Mouse (Mus musculus) liver, embryonic 15.5 days (tissue): ENCODE data around the gene Ndufa4. TPM values are rescaled to one million over a fixed set of nuclear protein-coding genes. Genes with fewer than 3 reads are reported as not detected.

ENCODE experiments used
- ATAC-seq: fragments of 200-750 bp; cut with Nextera tagmentation; 2 replicates; pipeline ENCODE4 v1.8.0; 2017; ENCODE audit warnings: moderate number of reproducible peaks, mild to moderate bottlenecking, moderate library complexity; ENCODE audit not compliant: insufficient read depth
- H3K27ac ChIP-seq: fragments of 300-500 bp; sonication (generic); replicated peaks from 2 replicates; pipeline ENCODE4 v1.5.1; 2015; ENCODE audit warnings: mild to moderate bottlenecking, inconsistent platforms
- H3K27me3 ChIP-seq: fragments of 300-500 bp; sonication (generic); 2 replicates; pipeline ENCODE4 v1.6.1; 2015; ENCODE audit warnings: mild to moderate bottlenecking, inconsistent platforms
- H3K36me3 ChIP-seq: fragments of 300-500 bp; sonication (generic); replicated peaks from 2 replicates; pipeline ENCODE4 v1.6.1; 2015; ENCODE audit warnings: moderate library complexity, mild to moderate bottlenecking, inconsistent platforms
- H3K4me1 ChIP-seq: fragments of 300-500 bp; sonication (generic); replicated peaks from 2 replicates; pipeline ENCODE4 v1.6.1; 2015; ENCODE audit warnings: inconsistent platforms
- H3K4me2 ChIP-seq: fragments of 300-500 bp; sonication (generic); 2 replicates; pipeline ENCODE4 v1.6.1; 2015; ENCODE audit warnings: moderate library complexity, mild to moderate bottlenecking, inconsistent platforms
- H3K4me3 ChIP-seq: fragments of 300-500 bp; sonication (generic); replicated peaks from 2 replicates; pipeline ENCODE4 v1.5.1; 2015; ENCODE audit warnings: mild to moderate bottlenecking, inconsistent platforms
- H3K9ac ChIP-seq: fragments of 300-500 bp; sonication (generic); 2 replicates; pipeline ENCODE4 v1.6.1; 2015; ENCODE audit warnings: moderate library complexity, mild to moderate bottlenecking, inconsistent platforms
- H3K9me3 ChIP-seq: fragments of 300-500 bp; sonication (generic); replicated peaks from 2 replicates; pipeline ENCODE4 v1.6.1; 2016; ENCODE audit warnings: inconsistent platforms
- WGBS: fragments of 180-500 bp; shearing (Covaris S2); methylation state at CpG from one replicate; pipeline ENCODE4 v1.1.7; 2015; ENCODE audit warnings: mixed read lengths; ENCODE audit not compliant: insufficient replicate concordance; 5-methylcytosine and 5-hydroxymethylcytosine counted together
- polyA plus RNA-seq: library from polyadenylated mRNA; unstranded; fragments of >200 nt; fragmentation: Nextera tagmentation; extraction: Ambion mirVana; gene quantifications from 2 replicates; pipeline ENCODE4 v1.2.1, GENCODE M21; 2015

Gene Ndufa4
- polyA plus RNA-seq: 466 and 509 TPM in 2 replicates

GRCm38 (mm10) chr6:11907269-11908032, at the start of gene Ndufa4, which contains the start of gene Phf14:
TSS of gene Ndufa4 (minus strand) at chr6:11907497.
TSS of gene Phf14 (plus strand) at chr6:11907809.
- Histone ChIP-seq H3K27ac (peak within 1 kb of the TSS; percentile 86), H3K4me2 (peak within 1 kb of the TSS; percentile 76), H3K9ac (peak within 1 kb of the TSS; percentile 82), H3K9me3 (no peaks in the 10 kb centered on the region), H3K36me3 (peaks cover 18% of the 10 kb centered on the region), H3K4me1 (peaks cover 29% of the 10 kb centered on the region), H3K27me3 (no peaks in the 10 kb centered on the region), H3K4me3 (peak within 1 kb of the TSS; percentile 78)
- WGBS: under 1% methylated on average over 59 of the region's 59 CpGs
- peak; percentile 99 for ATAC-seq

GRCm38 (mm10) chr6:11948100-11948499, 40.8 kb upstream of the Ndufa4 start:
- ATAC-seq: peak; percentile 80
- peaks cover 19% of the 10 kb centered on the region for H3K36me3 ChIP-seq
- no peak overlapping the region for H3K9ac ChIP-seq
- WGBS: 17% methylated on average over 1 of the region's 1 CpGs
- H3K4me1 ChIP-seq: peaks cover 27% of the 10 kb centered on the region
- peak overlapping the region; percentile 51; the same call in 1 of the 2 replicates for H3K27ac ChIP-seq
- H3K9me3 ChIP-seq: no peaks in the 10 kb centered on the region
- H3K4me3 ChIP-seq: no peak overlapping the region
- no peak overlapping the region for H3K4me2 ChIP-seq
- no peaks in the 10 kb centered on the region for H3K27me3 ChIP-seq

- Histone ChIP-seq H3K27me3 (no peaks in the 10 kb centered on the region), H3K4me3 (no peak overlapping the region), H3K4me1 (peaks cover 26% of the 10 kb centered on the region), H3K9me3 (no peaks in the 10 kb centered on the region), H3K9ac (no peak overlapping the region), H3K4me2 (no peak overlapping the region), H3K27ac (no peak overlapping the region), H3K36me3 (peaks cover 25% of the 10 kb centered on the region)
- WGBS: 83% methylated on average over 4 of the region's 4 CpGs
- ATAC-seq: no peak
These were observed 34.8 kb upstream of the Ndufa4 start for GRCm38 (mm10) chr6:11942089-11942488.

GRCm38 (mm10) chr6:11940895-11941294, 33.6 kb upstream of the Ndufa4 start:
- Histone ChIP-seq H3K27ac (no peak overlapping the region; the same call in 1 of the 2 replicates), H3K9me3 (no peaks in the 10 kb centered on the region), H3K4me1 (peaks cover 22% of the 10 kb centered on the region), H3K27me3 (no peaks in the 10 kb centered on the region), H3K4me2 (no peak overlapping the region; the same call in 1 of the 2 replicates), H3K36me3 (peaks cover 25% of the 10 kb centered on the region), H3K9ac (no peak overlapping the region), H3K4me3 (no peak overlapping the region)
- ATAC-seq: peak; percentile 75

GRCm38 (mm10) chr6:11933403-11933802, 26.1 kb upstream of the Ndufa4 start:
- H3K4me1 ChIP-seq: 0 out of 2 replicates have a peak, but pooled peaks cover 2% of the 10 kb centered on the region
- no peak overlapping the region for H3K4me2 ChIP-seq
- WGBS: 76% methylated on average over 7 of the region's 7 CpGs
- H3K36me3 ChIP-seq: peaks cover 5% of the 10 kb centered on the region; the same call in 1 of the 2 replicates
- no peaks in the 10 kb centered on the region for H3K27me3 ChIP-seq
- H3K9me3 ChIP-seq: no peaks in the 10 kb centered on the region
- H3K27ac ChIP-seq: no peak overlapping the region
- no peak overlapping the region for H3K4me3 ChIP-seq
- no peak for ATAC-seq
- H3K9ac ChIP-seq: no peak overlapping the region

GRCm38 (mm10) chr6:11927485-11927884, 20.2 kb upstream of the Ndufa4 start:
- Histone ChIP-seq H3K4me1 (peaks cover 25% of the 10 kb centered on the region), H3K36me3 (no peaks in the 10 kb centered on the region), H3K4me2 (peak overlapping the region; percentile 91), H3K9me3 (no peaks in the 10 kb centered on the region), H3K9ac (no peak overlapping the region), H3K27me3 (no peaks in the 10 kb centered on the region), H3K27ac (no peak overlapping the region), H3K4me3 (0 out of 2 replicates have a peak overlapping the region, but pooled peaks have one; percentile 91)
- ATAC-seq: no peak
- 36% methylated on average over 6 of the region's 6 CpGs for WGBS

GRCm38 (mm10) chr6:11926082-11926595, 18.8 kb upstream of the Ndufa4 start:
- Histone ChIP-seq H3K36me3 (no peaks in the 10 kb centered on the region), H3K4me3 (peak overlapping the region; percentile 91), H3K27ac (peak overlapping the region; percentile 88), H3K4me1 (peaks cover 25% of the 10 kb centered on the region), H3K27me3 (no peaks in the 10 kb centered on the region), H3K4me2 (peak overlapping the region; percentile 91), H3K9ac (peak overlapping the region; percentile 96), H3K9me3 (no peaks in the 10 kb centered on the region)
- WGBS: under 1% methylated on average over 37 of the region's 40 CpGs
- peak; percentile 72 for ATAC-seq

GRCm38 (mm10) chr6:11925496-11926041, 18.3 kb upstream of the Ndufa4 start:
- Histone ChIP-seq H3K36me3 (no peaks in the 10 kb centered on the region), H3K4me1 (peaks cover 25% of the 10 kb centered on the region), H3K4me3 (peak overlapping the region; percentile 91), H3K4me2 (peak overlapping the region; percentile 91), H3K27ac (peak overlapping the region; percentile 88), H3K27me3 (no peaks in the 10 kb centered on the region), H3K9ac (peak overlapping the region; percentile 96), H3K9me3 (no peaks in the 10 kb centered on the region)
- WGBS: under 1% methylated on average over 20 of the region's 20 CpGs
- peak; percentile 94 for ATAC-seq

- no peak for ATAC-seq
These were observed 873 bp upstream of the Ndufa4 start for GRCm38 (mm10) chr6:11908170-11908569.

GRCm38 (mm10) chr6:11906890-11907268, 418 bp downstream of the Ndufa4 start:
- peaks cover 23% of the 10 kb centered on the region for H3K36me3 ChIP-seq
- 0% methylated on average over 5 of the region's 5 CpGs for WGBS
- H3K4me1 ChIP-seq: peaks cover 29% of the 10 kb centered on the region
- peak overlapping the region; percentile 86 for H3K27ac ChIP-seq
- H3K4me3 ChIP-seq: peak overlapping the region; percentile 78
- no peaks in the 10 kb centered on the region for H3K9me3 ChIP-seq
- ATAC-seq: peak; percentile 10
- no peaks in the 10 kb centered on the region for H3K27me3 ChIP-seq
- peak overlapping the region; percentile 82 for H3K9ac ChIP-seq
- H3K4me2 ChIP-seq: peak overlapping the region; percentile 76

More at GRCm38 (mm10) chr6:11908170-11908569, 873 bp upstream of the Ndufa4 start:
- Histone ChIP-seq H3K9ac (peak overlapping the region; percentile 62), H3K9me3 (no peaks in the 10 kb centered on the region), H3K36me3 (peaks cover 15% of the 10 kb centered on the region; the same call in 1 of the 2 replicates), H3K4me2 (peak overlapping the region; percentile 76), H3K27me3 (no peaks in the 10 kb centered on the region), H3K27ac (peak overlapping the region; percentile 46; the same call in 1 of the 2 replicates), H3K4me3 (peak overlapping the region; percentile 78), H3K4me1 (peaks cover 29% of the 10 kb centered on the region)
- 11% methylated on average over 7 of the region's 7 CpGs for WGBS

GRCm38 (mm10) chr6:11900809-11901310, 6.4 kb downstream of the Ndufa4 start:
- no peak overlapping the region for H3K9ac ChIP-seq
- H3K4me3 ChIP-seq: no peak overlapping the region
- no peaks in the 10 kb centered on the region for H3K27me3 ChIP-seq
- no peaks in the 10 kb centered on the region for H3K9me3 ChIP-seq
- no peak for ATAC-seq
- H3K4me2 ChIP-seq: no peak overlapping the region
- H3K4me1 ChIP-seq: peaks cover 8% of the 10 kb centered on the region
- H3K36me3 ChIP-seq: peaks cover 46% of the 10 kb centered on the region
- no peak overlapping the region for H3K27ac ChIP-seq
- 80% methylated on average over 4 of the region's 4 CpGs for WGBS
